Mouse (Mus musculus) limb, embryonic 13.5 days (tissue): Measurements from ENCODE around the gene 6430571L13Rik. TPM values are rescaled to one million over a fixed set of nuclear protein-coding genes. Genes with fewer than 3 reads are reported as not detected.

ENCODE experiments used
- ATAC-seq: fragments of 200-750 bp; cut with Nextera tagmentation; 2 replicates; pipeline ENCODE4 v1.8.0; 2017; ENCODE audit warnings: low read depth, moderate number of reproducible peaks, moderate TSS enrichment; ENCODE audit not compliant: low FRiP score
- H3K27ac ChIP-seq: fragments of 300-500 bp; sonication (generic); 2 replicates; pipeline ENCODE4 v1.5.1; 2015; ENCODE audit warnings: inconsistent platforms, mild to moderate bottlenecking, moderate library complexity
- H3K27me3 ChIP-seq: fragments of 300-500 bp; sonication (generic); 2 replicates; pipeline ENCODE4 v1.6.1; 2015; ENCODE audit warnings: mild to moderate bottlenecking, inconsistent platforms
- H3K36me3 ChIP-seq: fragments of 300-500 bp; sonication (generic); 2 replicates; pipeline ENCODE4 v1.6.1; 2015; ENCODE audit warnings: inconsistent platforms, mild to moderate bottlenecking, moderate library complexity
- H3K4me1 ChIP-seq: fragments of 300-500 bp; sonication (generic); 2 replicates; pipeline ENCODE4 v1.6.1; 2015; ENCODE audit warnings: inconsistent platforms
- H3K4me2 ChIP-seq: fragments of 300-500 bp; sonication (generic); replicated peaks from 2 replicates; pipeline ENCODE4 v1.6.1; 2015; ENCODE audit warnings: inconsistent platforms, mild to moderate bottlenecking, moderate library complexity
- H3K4me3 ChIP-seq: fragments of 300-500 bp; sonication (generic); 2 replicates; pipeline ENCODE4 v1.5.1; 2015; ENCODE audit warnings: moderate library complexity, mild to moderate bottlenecking, inconsistent platforms
- H3K9ac ChIP-seq: fragments of 300-500 bp; sonication (generic); 2 replicates; pipeline ENCODE4 v1.6.1; 2015; ENCODE audit warnings: mild to moderate bottlenecking, inconsistent platforms
- H3K9me3 ChIP-seq: fragments of 300-500 bp; sonication (generic); 2 replicates; pipeline ENCODE4 v1.6.1; 2016; ENCODE audit warnings: inconsistent platforms
- WGBS: fragments of 180-500 bp; shearing (Covaris S2); methylation state at CpG from one replicate; pipeline ENCODE4 v1.1.7; 2015; 5-methylcytosine and 5-hydroxymethylcytosine counted together
- polyA plus RNA-seq: library from polyadenylated mRNA; unstranded; fragments of >200 nt; fragmentation: Nextera tagmentation; extraction: Ambion mirVana; gene quantifications from 2 replicates; pipeline ENCODE4 v1.2.1, GENCODE M21; 2015

The 6430571L13Rik gene
- polyA plus RNA-seq, 1 experiment from 2014 or later: 1.1 TPM

DNA sequence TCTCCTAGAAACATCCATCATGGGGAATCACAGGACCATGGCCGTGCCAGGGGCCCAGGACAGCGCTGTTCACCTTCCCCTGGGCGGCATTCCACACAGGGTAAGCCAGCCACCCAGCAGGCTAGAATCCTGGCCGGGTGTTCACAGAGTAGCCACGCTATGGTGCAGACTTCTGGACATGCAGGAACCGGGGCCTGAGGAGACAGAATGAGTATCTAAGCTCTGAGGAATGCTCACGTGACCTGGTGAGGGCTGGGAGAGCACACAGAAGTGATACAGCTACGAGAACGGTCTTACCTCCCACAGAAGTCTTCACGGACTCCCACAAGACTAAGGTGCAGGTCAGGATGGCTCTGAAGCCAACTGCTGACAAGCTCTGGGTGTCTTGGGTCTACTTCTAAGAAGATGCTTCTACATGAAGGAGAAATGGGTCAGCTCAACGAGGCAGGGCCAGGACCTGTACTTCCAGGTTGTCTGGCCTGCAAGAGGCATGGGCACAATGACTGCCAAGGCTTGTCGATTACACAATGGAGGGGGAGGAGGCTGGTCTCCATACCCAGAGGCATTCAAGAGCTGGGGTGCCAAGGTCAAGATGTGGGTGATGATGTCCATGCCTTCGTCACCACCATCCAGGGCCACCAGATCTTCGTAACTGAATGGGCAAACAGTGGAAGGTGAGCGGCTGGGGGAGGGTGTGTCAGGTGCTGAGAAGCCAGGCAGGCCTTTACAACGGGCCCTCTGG lies 12.4 kb upstream of the 6430571L13Rik start:
- Histone ChIP-seq H3K4me1 (no peaks in the 10 kb centered on the region), H3K4me3 (no peak overlapping the region), H3K9ac (peak overlapping the region; percentile 43; the same call in 1 of the 2 replicates), H3K27me3 (no peaks in the 10 kb centered on the region), H3K27ac (no peak overlapping the region), H3K4me2 (no peak overlapping the region), H3K9me3 (no peaks in the 10 kb centered on the region), H3K36me3 (peaks cover 17% of the 10 kb centered on the region)
- WGBS: 87% methylated on average over 16 of the region's 16 CpGs
- no peak for ATAC-seq

DNA sequence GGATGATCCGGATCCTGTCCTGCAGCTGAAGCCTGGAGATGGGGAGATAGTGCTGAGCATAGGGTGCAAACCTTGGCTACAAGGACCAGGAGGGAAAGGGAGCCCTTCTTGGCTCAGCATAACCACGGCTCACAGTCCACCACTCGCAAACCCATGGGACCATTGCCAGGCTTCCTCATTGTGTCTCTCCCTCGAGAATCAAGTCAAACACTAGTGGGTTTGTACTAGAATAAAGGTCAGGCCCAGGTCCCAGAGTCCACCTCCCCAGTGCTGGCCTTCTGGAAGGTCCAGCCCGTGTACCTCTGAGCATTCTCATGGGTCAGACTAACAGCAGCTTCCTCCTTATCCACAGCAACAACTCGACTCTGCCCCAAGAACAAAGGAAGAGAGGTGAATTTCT lies 9.6 kb upstream of the 6430571L13Rik start:
- H3K4me2 ChIP-seq: no peak overlapping the region
- no peaks in the 10 kb centered on the region for H3K9me3 ChIP-seq
- 77% methylated on average over 6 of the region's 6 CpGs for WGBS
- no peaks in the 10 kb centered on the region for H3K4me1 ChIP-seq
- ATAC-seq: no peak
- no peaks in the 10 kb centered on the region for H3K27me3 ChIP-seq
- H3K9ac ChIP-seq: no peak overlapping the region
- no peak overlapping the region for H3K4me3 ChIP-seq
- no peak overlapping the region for H3K27ac ChIP-seq
- peaks cover 23% of the 10 kb centered on the region for H3K36me3 ChIP-seq

- H3K4me3 ChIP-seq: no peak overlapping the region
- H3K9me3 ChIP-seq: no peaks in the 10 kb centered on the region
- peaks cover 16% of the 10 kb centered on the region for H3K36me3 ChIP-seq
- no peak overlapping the region for H3K4me2 ChIP-seq
- no peak overlapping the region for H3K27ac ChIP-seq
- 48% methylated on average over 2 of the region's 2 CpGs for WGBS
- peaks cover 9% of the 10 kb centered on the region for H3K4me1 ChIP-seq
- no peak for ATAC-seq
- H3K27me3 ChIP-seq: no peaks in the 10 kb centered on the region
- H3K9ac ChIP-seq: 0 out of 2 replicates have a peak overlapping the region, but pooled peaks have one; percentile 8
These were observed 6.7 kb upstream of the 6430571L13Rik start for GRCm38 (mm10) chr9:107333686-107334085.

DNA sequence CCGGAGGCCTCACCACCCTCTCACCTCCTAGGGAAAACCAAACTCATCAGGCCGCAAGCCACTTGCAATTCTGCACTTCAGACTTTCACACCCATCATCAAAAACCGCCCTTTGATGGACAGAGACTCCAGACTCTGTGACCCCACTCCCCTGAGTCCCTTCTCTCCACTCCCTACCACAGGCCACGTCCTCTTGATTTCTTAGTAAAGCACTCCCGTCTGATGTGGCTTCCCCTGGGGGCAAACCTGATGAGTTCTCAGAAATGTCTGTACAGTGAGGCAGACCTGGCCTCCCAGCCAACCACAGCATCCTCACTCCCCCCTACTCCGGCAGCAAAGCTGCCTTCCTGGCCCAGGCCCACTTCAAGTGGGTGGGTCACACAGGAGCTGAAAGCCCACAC lies 6.0 kb upstream of the 6430571L13Rik start:
- no peak for ATAC-seq
- H3K4me2 ChIP-seq: no peak overlapping the region
- H3K9me3 ChIP-seq: no peaks in the 10 kb centered on the region
- peaks cover 16% of the 10 kb centered on the region for H3K36me3 ChIP-seq
- 73% methylated on average over 6 of the region's 6 CpGs for WGBS
- no peak overlapping the region for H3K27ac ChIP-seq
- H3K4me1 ChIP-seq: peaks cover 13% of the 10 kb centered on the region
- H3K9ac ChIP-seq: no peak overlapping the region
- no peak overlapping the region for H3K4me3 ChIP-seq
- no peaks in the 10 kb centered on the region for H3K27me3 ChIP-seq

DNA sequence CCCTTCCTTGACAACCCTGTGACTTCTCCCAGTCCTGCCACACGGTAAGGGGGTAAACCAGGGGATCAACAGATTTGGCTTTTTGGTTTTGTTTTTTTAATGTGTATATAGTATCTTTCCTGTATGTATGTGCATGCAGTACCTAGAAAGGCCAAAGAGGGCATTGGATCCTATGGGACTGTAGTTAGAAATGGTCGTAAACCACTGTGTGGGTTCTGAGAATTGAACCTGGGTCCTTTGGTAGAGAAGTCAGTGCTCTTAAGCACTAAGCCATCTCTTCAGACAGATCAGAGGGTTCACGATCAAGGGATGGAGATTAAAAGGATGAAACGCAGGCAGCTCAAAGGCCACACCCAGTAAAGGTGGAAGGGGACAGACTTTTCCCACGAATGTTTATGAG lies 5.4 kb upstream of the 6430571L13Rik start:
- H3K36me3 ChIP-seq: peaks cover 16% of the 10 kb centered on the region
- H3K27me3 ChIP-seq: no peaks in the 10 kb centered on the region
- H3K4me3 ChIP-seq: no peak overlapping the region
- WGBS: 92% methylated on average over 5 of the region's 5 CpGs
- peaks cover 13% of the 10 kb centered on the region for H3K4me1 ChIP-seq
- no peak overlapping the region for H3K4me2 ChIP-seq
- no peaks in the 10 kb centered on the region for H3K9me3 ChIP-seq
- ATAC-seq: no peak
- no peak overlapping the region for H3K27ac ChIP-seq
- no peak overlapping the region for H3K9ac ChIP-seq

- ATAC-seq: no peak
- H3K9me3 ChIP-seq: no peaks in the 10 kb centered on the region
- no peak overlapping the region for H3K27ac ChIP-seq
- no peaks in the 10 kb centered on the region for H3K27me3 ChIP-seq
- 11% methylated on average over 5 of the region's 5 CpGs for WGBS
- H3K36me3 ChIP-seq: peaks cover 12% of the 10 kb centered on the region
- no peak overlapping the region for H3K4me2 ChIP-seq
- H3K4me3 ChIP-seq: no peak overlapping the region
- H3K9ac ChIP-seq: no peak overlapping the region
- peaks cover 14% of the 10 kb centered on the region for H3K4me1 ChIP-seq
These were observed 4.5 kb upstream of the 6430571L13Rik start for GRCm38 (mm10) chr9:107335909-107336308.

- Histone ChIP-seq H3K4me1 (peaks cover 19% of the 10 kb centered on the region), H3K4me2 (no peak overlapping the region), H3K4me3 (no peak overlapping the region), H3K9me3 (no peaks in the 10 kb centered on the region), H3K36me3 (peaks cover 12% of the 10 kb centered on the region), H3K27ac (no peak overlapping the region), H3K9ac (no peak overlapping the region), H3K27me3 (peaks cover 4% of the 10 kb centered on the region)
- ATAC-seq: no peak
- 87% methylated on average over 6 of the region's 6 CpGs for WGBS
These were observed 4.0 kb upstream of the 6430571L13Rik start for GRCm38 (mm10) chr9:107336386-107336785.

- peak; percentile 69 for ATAC-seq
These were observed 2.1 kb upstream of the 6430571L13Rik start, which contains the start of gene Hemk1 for GRCm38 (mm10) chr9:107338172-107338883. TSS of gene Hemk1 (minus strand) at chr9:107338350.

DNA sequence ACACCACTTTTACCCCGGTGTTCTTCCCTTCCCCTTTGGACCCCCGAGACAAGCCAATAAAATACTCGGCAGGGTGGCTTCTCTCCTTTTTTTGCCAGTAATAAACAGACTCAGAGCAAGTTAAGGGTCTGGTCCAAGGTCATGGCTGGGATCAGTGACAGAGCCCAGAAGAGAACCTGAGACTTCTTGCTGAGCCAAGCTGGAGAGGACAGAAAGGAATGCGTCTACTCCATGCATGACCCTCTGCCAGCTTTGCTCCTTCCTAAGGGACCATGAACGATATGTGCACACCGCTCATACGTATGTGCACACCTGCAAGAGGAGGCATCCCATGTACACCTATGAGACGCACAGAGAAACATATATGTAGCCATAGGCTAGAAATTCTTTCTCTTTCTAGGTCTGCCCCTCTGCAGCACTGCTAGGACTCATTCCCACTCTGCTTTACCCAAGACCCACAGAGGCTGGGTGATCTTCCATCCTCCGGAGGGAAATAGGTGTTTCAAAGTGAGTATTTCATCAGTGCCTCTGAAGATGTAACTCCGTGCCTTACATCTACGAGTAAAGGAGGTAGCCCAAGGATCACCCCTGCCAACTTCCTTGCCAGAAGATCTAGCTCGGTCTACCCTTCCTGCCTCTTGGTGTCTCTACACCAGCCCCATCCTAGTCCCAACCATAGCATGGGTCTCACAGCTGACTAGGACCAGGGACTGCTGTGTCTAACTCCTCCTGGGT lies 676 bp downstream of the 6430571L13Rik start:
- Histone ChIP-seq H3K27me3 (peaks cover 31% of the 10 kb centered on the region), H3K9me3 (no peaks in the 10 kb centered on the region), H3K4me1 (peaks cover 19% of the 10 kb centered on the region), H3K4me2 (peak overlapping the region; percentile 80), H3K9ac (peak overlapping the region; percentile 62), H3K27ac (no peak overlapping the region), H3K36me3 (no peaks in the 10 kb centered on the region), H3K4me3 (peak overlapping the region; percentile 60)
- 50% methylated on average over 12 of the region's 12 CpGs for WGBS
- ATAC-seq: no peak

More at GRCm38 (mm10) chr9:107338172-107338883, 2.1 kb upstream of the 6430571L13Rik start, which contains the start of gene Hemk1:
- Histone ChIP-seq H3K27me3 (peaks cover 22% of the 10 kb centered on the region), H3K4me1 (peaks cover 19% of the 10 kb centered on the region), H3K36me3 (0 out of 2 replicates have a peak, but pooled peaks cover 5% of the 10 kb centered on the region), H3K27ac (no peak within 1 kb of the TSS; the same call in 1 of the 2 replicates), H3K4me3 (peak within 1 kb of the TSS; percentile 60), H3K4me2 (peak within 1 kb of the TSS; percentile 90), H3K9ac (peak within 1 kb of the TSS; percentile 80), H3K9me3 (no peaks in the 10 kb centered on the region)
- 5% methylated on average over 30 of the region's 30 CpGs for WGBS

- no peak overlapping the region for H3K4me2 ChIP-seq
- no peak overlapping the region for H3K27ac ChIP-seq
- ATAC-seq: no peak
- no peaks in the 10 kb centered on the region for H3K9me3 ChIP-seq
- H3K4me3 ChIP-seq: no peak overlapping the region
- no peaks in the 10 kb centered on the region for H3K36me3 ChIP-seq
- no peak overlapping the region for H3K9ac ChIP-seq
- H3K4me1 ChIP-seq: peaks cover 18% of the 10 kb centered on the region
- 88% methylated on average over 11 of the region's 11 CpGs for WGBS
- peaks cover 31% of the 10 kb centered on the region for H3K27me3 ChIP-seq
These were observed 1.9 kb downstream of the 6430571L13Rik start for GRCm38 (mm10) chr9:107342201-107342709.

GRCm38 (mm10) chr9:107343146-107343943 lies 2.9 kb downstream of the 6430571L13Rik start:
- Histone ChIP-seq H3K4me2 (no peak overlapping the region), H3K27me3 (peaks cover 31% of the 10 kb centered on the region), H3K27ac (no peak overlapping the region), H3K9me3 (no peaks in the 10 kb centered on the region), H3K36me3 (no peaks in the 10 kb centered on the region), H3K9ac (no peak overlapping the region), H3K4me1 (peaks cover 12% of the 10 kb centered on the region), H3K4me3 (no peak overlapping the region)
- no peak for ATAC-seq
- 70% methylated on average over 8 of the region's 8 CpGs for WGBS
